Mouse (Mus musculus) testis, postnatal 14 days (tissue): Measurements from ENCODE around the gene Pdlim4.
"Not testable (repeated sequence)": the region's sequence is repeated elsewhere in the genome, so short reads cannot be mapped to it uniquely, and the experiment has no call there.

ENCODE experiments used
- DNase-seq: peaks from one replicate; pipeline ENCODE4 v3.0.0; 2021; ENCODE audit warnings: low spot score

The Pdlim4 gene

DNA sequence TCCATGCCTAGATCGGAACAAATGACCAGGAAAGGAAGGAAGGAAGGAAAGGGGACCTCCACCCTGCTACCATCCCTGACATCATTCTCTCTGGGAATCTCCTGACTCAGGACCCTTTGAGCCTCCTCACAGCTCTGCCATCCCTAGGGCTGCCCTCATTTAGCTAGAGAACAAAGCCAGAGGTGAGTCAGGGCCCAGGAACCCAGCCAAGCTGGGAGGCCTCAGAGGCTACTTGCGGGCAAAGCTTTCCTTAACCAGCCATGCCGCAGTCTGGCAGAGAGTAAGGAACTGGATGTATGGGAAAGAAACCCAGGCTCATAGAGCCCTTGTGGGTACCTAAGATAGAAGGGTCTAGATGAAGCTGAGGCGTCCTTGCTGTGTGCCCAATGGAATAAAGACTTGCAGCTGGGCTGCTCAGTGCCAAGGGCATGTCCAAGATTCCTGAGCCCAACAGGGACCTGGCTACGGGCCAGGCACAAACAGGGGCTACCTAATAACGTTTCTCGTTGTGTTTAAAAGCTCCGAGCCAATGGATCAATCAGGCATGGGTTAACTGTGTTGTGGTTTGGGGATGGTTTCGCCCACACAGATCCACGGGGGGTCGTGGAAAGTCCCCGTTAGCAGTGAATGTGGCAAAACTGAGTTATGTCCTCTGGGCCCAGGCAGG lies 6.6 kb downstream of the Pdlim4 start:
- no peak for DNase-seq

GRCm38 (mm10) chr11:54060316-54060715 lies 8.5 kb downstream of the Pdlim4 start:
- no peak for DNase-seq

DNA sequence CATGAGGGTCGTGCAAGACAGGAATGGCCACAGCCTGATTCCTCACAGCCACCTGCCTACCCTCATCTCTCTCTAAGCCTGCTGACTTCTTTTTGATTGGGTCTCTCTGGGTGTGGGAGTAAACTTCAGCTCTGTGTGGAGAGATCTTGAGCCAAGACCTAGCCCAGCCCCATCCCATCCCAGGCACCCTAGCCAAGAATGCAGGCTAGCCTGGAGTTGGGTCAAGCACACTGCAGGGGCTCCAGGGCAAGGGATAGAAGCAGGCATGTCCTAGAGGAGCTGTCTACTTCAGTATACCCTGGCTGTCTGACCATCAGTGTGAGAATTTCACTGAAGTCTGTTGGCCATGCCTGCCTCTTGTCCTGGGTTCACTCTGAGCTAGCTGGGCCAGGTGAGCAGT lies 9.3 kb downstream of the Pdlim4 start:
- no peak for DNase-seq

- no peak for DNase-seq
Observed at GRCm38 (mm10) chr11:54058643-54059042, 10.2 kb downstream of the Pdlim4 start.

DNA sequence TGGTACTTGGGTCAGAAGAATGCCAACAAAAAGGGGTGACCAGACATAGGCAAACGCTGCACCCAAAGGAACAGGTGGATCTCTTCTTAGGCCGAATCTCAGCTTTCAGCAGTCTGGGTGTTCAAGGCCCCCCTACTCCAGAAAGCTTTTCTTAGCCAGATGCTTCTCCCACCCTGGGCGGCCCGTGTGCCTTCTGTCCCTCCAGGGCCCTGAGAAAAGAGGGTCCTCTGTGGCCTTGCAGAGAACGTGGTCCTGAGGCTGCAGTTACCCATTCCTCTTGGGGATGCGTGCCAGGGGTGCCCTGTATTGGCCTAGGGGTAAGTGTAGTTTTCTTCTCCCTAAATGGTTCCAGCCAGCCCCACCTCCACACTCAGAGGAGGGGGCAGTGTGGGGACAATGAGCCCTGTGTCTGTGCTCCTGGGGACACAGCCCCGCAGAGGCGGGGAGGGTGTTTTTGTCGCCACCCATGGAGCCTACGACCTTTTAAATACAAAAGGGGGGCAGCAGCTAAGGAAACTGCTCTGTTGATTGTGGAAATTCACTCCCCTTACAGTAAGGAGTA lies 10.7 kb downstream of the Pdlim4 start:
- DNase-seq = no peak

- DNase-seq = no peak
Observed at GRCm38 (mm10) chr11:54057428-54057827, 11.4 kb downstream of the Pdlim4 start.

DNA sequence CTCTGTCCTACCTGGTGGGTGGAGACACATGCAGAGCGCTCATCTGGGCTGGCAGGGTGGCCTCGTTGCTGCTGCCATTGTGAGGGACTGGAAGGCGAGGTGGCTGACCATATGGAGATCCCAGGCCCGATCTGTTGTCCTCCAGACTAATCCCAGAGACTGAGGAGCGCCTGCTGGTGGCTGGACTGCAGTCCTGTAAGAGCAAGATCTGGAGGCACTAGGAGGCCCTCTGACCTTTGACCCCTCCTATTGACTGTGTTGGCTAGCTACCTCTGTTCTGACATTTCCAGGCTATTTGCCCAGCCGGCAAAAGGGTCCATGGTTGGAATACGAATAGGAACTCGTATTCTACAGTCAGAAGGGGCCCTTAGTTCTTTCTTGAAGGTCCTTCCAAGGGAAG lies 12.7 kb downstream of the Pdlim4 start:
- DNase-seq = no peak

DNA sequence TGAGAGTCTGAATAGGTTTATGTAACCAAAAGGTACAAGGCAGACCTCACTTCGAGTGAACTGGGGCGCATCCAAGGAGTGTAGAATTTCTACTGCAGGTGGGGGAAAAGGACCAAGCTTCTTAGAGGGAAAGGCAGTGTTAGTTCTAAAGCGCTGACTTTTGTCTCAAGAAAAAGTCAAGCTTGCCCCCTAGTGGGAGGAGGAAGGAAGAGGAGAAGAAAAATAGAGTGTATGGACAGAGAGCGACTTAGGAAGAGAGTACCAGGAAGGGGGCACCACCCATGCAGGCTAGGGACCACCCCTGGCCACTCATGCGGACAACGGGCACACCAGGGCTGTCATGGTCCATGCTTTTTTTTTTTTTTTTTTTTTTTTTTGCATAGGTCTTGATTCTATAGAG lies 14.6 kb downstream of the Pdlim4 start:
- DNase-seq = no peak

DNA sequence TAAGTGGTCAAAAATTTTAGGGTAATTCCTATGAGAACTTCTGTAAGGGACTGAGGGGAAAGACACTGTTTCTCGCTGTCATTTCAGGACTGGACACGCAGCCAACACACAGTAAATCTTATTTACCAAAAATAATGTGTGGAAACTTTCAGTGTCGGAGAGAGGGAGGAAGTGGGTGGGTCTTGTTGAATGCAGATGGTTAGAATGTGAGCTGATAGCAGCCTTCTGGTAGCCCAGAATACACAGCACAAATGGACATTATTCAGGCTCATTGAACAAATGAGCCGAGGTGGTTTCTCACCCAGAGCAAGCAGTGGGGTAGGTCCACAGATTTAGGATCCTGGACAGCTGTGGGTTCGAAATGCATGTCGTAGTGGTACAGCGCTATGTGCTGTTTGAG lies 15.7 kb downstream of the Pdlim4 start:
- no peak for DNase-seq

DNA sequence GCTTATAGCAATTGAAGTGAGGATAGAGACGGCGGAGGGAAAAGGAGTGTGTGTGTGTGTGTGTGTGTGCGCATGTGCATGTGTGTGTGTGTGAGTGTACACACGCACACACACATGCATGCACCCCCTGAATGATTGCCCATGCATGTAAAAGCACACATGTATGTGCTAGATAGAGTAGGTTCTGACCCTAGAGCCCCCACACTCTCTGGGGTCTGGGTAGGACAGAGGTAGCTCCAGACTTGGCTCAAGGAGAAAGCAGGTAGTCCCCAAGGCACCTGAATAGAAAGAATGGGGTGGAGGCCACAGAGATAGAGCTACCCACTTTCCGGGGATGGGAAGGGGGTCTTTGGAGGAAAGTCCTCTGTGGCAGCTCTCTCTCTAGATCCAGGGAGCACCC lies 16.7 kb downstream of the Pdlim4 start:
- DNase-seq = no peak

- DNase-seq = no peak
Observed at GRCm38 (mm10) chr11:54051161-54051560, 17.7 kb downstream of the Pdlim4 start.

DNA sequence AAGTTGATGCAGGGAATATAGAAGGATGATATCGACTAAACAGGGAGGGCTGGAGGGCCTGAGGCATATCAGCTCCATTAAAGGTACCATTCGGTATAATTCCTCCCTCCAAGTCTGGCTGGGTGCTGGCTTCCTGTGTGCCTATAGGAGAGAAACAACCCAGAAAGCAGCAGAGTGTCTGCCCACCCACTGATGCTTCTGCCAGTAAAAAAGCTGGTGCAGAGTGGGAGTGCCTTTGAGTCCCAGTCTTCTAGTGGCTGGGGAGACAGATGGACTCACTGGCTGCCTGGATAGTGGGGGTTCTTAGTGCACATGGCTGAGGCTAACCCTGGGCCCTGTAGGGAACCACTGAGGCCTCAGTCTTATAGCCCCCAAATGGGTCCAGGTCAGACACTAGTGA lies 18.6 kb downstream of the Pdlim4 start:
- DNase-seq = no peak

- DNase-seq = no peak
Observed at GRCm38 (mm10) chr11:54040676-54041075, 28.1 kb downstream of the Pdlim4 start.

- not testable (repeated sequence) for DNase-seq
Observed at GRCm38 (mm10) chr11:54032872-54033271, 35.9 kb downstream of the Pdlim4 start.

GRCm38 (mm10) chr11:54028997-54029396 lies 39.8 kb downstream of the Pdlim4 start:
- no peak for DNase-seq

DNA sequence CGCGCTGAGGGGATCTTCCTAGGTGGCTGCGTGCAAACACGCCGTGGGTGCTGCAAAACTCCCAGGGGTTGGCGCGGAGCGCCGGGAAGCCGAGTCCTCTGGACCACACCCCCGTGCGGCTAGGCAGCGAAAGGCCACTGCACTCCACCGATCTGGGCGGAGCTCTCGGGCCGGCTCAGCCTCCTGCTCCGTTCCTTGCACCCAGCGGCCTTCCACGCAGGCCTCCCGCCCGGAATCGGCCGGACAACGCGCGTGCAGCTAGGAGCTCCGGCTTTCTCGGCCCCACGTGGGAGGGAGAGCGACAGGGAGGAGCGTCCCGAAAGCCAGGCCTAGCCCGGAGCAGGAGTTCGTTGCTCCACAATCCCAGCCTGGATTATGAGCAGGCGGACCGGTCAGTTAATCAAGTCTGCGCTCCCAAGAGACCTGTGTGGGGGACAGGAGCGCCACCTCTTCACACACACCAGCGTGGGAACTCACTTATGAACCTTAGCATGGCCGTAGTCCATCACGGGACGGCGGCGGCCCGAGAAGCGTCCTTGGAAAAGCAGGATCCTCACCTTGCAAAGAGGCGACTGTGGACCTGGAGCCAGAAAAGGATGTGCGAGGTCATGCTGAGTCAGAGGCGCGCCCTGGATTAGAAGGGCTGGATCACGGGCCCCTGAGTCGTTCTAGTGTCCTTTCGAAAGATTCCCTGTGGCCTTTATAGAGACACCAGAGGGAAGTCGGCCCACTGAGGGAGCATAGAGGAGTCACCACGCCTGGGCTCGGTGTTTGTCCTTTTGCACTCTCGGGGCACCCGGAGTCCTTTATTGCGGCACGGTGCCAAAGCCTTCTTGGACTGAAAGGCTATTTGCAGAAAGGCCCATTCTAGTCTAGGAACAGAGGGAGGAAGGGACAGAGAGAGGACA lies 40.5 kb downstream of the Pdlim4 start, which contains the start of gene Slc22a4:
Gene Slc22a4, minus strand, starts transcription at position 47 of the 908 bp plus-strand sequence.
- peak; percentile 73 for DNase-seq

GRCm38 (mm10) chr11:54027131-54028043 lies 41.4 kb downstream of the Pdlim4 start:
- no peak for DNase-seq

- no peak for DNase-seq
Observed at GRCm38 (mm10) chr11:54026491-54027041, 42.2 kb downstream of the Pdlim4 start.

GRCm38 (mm10) chr11:54021396-54022093 lies 47.3 kb downstream of the Pdlim4 start:
- no peak for DNase-seq

- DNase-seq = no peak
Observed at GRCm38 (mm10) chr11:54018893-54019732, 49.7 kb downstream of the Pdlim4 start.
